Mouse (Mus musculus) cerebellum, adult 2 months (tissue): ENCODE results near the gene Dnase1l1.

ENCODE experiments used
- CTCF ChIP-seq: fragments of 200-500 bp; IDR thresholded peaks from 2 replicates; pipeline ENCODE4 v1.5.1; 2011; ENCODE audit warnings: low read depth, mild to moderate bottlenecking, control low read depth, low read length, moderate library complexity, borderline replicate concordance; ENCODE audit not compliant: insufficient read depth
- POLR2A ChIP-seq: fragments of 200-500 bp; IDR thresholded peaks from 2 replicates; pipeline ENCODE4 v1.6.1; 2011; ENCODE audit warnings: low read length, control low read depth, borderline replicate concordance; ENCODE audit not compliant: insufficient read depth

- TF ChIP-seq POLR2A (no peak), CTCF (no peak)
These were observed 48.9 kb downstream of the Dnase1l1 start for GRCm38 (mm10) chrX:74233196-74233595.
